Mouse (Mus musculus) naive thymus-derived CD4-positive, alpha-beta T cell, adult 2 months (primary cell): ENCODE measurements around the gene Fam24b.

Experiments used
- DNase-seq: peaks from one replicate; pipeline ENCODE4 v3.0.0-alpha.2; 2011; ENCODE audit warnings: low read depth

Fam24b gene

DNA sequence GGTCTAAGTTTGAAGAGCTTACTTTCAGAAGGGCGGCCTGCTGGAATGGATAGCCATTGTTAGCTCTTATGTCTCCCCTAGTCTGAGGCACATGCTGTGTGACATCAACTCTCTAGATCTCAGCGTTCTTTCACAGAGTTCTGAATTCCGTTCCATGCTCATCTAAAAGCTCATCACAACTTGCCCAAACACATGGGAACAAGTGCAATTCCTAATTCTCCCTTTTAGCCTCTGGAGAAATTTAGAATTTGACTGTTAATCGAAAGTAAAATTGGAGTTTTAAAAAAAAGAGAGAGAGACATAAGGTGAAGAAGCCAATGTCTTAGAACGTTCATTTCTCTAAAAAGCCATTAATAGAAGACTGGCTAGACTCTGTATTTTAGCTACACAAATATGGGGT, at the start of gene Fam24b:
Gene Fam24b, minus strand, starts transcription at position 101 of the 400 bp plus-strand sequence.
- no peak for DNase-seq

DNA sequence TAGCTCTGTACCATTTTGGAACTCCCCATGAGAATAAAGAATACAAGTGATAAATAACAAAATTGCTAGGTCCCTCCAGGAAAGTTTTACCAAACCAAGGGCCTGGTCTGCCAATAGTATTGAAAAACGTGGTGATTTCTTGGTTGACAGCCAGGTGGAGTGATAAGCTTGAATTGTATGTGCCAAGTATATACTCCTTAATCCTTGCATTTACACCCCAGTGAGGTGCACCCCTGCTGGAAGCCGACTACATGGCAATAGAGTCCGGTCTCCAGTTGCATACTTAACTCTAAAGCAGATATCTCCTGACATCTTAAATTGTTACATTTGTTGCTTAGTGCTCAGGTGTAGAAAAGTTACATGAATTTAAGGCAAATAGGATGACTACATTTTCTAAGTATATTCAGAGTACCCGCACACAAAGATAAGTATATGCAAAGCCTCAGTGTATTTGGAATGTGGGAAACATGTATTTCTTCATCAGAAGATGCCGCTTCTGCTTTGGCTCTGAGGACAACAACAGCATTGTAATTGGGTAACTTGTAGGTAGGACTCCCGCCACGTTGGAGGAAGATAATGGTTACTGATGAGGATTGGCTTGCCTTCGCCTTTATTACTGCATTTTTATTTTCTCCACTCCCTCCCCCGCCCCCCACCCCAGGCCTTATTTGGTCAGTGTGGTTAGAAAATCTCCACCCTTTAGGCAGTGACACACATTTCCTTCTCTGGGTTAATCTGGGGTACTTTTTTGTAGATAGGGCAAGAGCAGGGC, 42.8 kb upstream of the Fam24b start:
- DNase-seq: peak; percentile 41

DNA sequence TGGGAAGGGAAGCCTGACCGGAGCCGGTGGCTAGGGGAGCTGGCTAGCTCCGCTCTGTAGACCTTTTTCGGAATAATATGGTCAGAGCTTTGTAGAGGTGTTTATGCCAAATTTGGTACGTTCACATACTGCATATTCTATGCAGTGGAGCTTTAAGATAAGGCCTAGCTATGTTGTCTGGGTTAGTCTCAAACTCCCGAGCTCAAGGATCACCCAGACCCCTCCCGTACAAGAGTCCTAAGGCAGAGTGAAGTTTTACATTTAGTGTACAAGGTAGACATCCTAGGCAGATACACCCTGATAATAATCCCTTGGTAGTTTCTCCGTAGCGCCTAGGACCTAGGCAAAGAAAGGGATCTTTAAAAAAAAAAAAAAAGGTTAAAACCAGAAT, 42.1 kb upstream of the Fam24b start:
- no peak for DNase-seq

DNA sequence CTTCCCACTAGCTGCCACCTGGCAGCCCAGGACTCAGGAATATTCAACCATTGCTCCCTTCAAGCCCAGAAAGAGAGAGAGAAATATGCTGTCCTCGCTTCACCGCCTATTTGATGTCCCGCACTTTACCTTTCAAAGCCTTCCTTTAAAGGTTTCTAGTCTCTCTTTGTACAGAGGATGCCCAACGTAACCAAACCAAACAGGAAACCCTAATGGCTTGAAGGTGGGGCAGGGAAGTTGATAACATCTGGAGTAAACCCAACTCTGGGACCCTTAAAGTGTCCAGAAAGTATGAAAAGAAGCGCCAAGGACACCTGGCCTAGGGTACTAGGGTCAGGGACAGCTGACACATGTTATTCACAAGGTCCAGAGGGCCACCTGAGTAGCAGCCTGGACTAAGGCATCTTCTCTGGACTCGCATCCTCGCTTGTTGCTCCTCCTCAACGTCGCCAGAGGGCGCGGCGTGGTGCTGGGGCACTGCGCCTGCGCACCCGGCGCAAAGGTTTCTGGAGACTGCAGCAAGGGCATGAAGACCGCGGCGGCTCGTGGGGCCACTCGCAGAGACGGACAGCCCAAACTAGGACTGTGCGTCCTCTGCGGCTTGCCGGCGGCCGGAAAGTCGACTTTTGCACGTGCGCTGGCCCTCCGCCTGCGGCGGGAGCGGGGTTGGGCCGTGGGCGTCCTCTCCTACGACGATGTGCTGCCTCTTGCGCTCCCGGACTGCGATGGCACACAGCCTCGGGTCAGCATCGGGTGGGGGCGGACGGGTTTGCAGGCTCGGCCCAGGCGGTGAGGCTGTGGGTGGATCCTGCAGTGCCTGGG, 41.5 kb upstream of the Fam24b start, which contains the start of gene Pstk:
Gene Pstk, plus strand, starts transcription at position 494 of the 822 bp plus-strand sequence.
- DNase-seq: peak; percentile 93

DNA sequence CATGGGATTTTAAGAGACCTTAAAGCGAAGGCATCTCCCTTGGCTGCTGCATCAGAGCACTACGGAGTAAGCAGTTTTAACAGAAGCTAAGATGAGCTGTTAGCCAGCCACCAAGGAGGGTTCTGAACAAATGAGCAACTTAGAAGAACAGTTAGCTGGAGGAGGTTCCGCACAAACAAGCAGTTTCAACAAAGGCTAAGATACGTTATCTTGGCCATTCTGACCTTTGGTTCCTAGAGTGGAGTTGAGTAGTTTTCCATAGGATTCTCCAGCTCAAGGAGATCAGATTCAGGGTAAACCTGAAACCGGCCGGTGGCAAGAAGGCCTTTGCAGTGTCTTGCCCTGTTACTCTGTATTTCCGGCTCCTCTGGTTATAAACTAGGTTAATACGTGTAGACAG, 34.8 kb upstream of the Fam24b start:
- DNase-seq: no peak

DNA sequence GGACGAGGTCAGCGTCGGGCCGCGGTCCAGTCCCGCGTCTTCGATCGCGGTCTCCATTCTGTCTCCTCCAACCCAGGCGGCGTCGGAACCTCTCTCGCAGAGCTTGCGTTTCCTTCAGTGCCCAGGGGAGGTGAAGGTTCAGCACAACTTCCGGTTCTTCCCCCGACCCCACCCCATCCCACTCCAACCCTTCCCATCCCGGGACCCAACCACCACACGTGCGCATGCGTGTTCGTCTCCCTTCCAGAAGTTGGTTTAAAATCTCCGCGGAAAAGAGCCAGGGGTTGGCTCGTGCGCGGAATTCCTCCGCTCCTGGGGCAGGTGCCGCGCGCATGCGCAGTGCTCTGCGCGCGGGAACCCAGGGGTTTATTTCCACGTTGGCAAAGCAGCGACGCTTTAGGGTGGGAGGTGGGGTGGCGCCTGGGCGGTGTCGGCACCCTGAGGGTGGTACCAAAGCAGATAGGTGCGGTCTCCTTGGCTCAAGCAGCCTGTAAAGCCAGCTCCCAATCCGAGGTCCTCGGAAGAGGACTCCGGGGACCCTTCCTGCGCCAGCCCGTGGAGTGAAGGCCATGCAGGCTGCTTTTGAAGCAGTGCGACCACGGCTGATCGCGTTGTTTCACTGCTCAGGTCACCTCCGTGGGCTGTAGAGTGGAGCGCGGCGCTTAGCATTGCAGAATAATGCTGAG, 33.4 kb upstream of the Fam24b start, which contains the start of gene 2310057M21Rik:
Gene 2310057M21Rik, minus strand, starts transcription at position 145 of the 686 bp plus-strand sequence.
- peak; percentile 93 for DNase-seq

DNA sequence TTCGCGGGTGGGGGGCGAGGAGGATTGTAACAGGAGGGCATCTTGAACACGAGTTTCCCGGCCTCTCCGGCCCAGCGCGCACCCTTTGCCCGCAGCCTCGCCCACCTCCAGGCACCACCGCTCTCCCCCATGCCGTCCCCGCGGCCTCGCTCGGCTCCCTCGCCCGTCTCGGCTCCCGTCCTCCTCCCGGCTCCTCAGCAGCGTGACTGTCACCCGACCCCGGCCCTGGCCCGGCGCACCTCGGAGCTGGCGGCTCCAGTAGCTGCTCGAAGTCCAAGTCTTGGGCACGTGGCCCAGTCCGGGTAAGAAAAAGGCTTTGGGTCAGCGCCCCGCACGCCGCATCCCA, 32.9 kb upstream of the Fam24b start:
- no peak for DNase-seq

DNA sequence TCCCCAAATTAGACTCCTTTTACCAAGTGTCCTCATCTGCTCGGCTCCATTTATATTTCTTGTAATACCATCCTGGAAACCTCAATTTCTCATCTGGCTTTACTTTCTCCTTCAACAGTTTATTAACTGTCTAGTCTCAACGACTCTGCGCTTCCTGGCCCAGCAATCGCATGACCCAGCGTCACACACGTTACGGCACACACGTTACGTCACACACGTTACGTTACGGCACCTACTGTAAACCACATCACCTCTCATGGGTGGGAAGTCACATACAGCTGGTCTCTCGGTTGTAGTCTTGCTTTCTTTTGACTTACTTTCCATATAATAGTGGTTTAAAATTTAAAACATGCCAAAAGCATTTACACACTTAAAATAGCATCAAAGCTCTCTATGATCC, 26.8 kb upstream of the Fam24b start:
- DNase-seq: no peak

DNA sequence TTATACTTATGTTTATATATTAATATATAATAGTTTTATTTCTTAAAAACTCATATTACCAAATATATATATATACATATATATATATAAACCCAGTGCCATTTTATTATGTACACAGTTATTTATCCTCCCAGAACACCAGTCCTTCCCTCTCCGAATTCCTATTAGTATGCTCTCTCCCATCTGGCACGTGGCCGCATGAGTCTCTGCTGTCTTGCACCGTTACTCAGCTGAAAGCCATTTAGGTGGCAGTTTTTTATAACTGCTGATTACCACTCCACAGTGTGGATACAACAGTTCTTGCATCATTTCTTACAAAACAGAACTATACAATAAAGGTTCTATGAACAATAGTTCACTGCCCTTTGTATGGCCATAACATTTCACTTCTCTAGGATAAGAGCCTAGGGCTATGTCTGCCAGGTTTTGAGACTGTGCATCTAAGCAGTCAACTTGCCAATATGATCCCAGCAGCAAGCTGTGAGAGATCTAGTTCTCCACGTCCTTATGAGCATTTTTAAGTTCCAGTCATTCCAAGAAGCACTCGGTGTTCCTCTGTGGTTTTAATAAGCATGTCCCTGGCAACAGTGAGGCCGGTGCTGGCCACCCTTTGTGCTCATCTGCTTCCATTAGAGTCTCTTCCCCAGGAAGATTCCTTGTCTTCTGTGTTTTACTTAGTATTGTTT, 16.7 kb upstream of the Fam24b start:
- DNase-seq: no peak

DNA sequence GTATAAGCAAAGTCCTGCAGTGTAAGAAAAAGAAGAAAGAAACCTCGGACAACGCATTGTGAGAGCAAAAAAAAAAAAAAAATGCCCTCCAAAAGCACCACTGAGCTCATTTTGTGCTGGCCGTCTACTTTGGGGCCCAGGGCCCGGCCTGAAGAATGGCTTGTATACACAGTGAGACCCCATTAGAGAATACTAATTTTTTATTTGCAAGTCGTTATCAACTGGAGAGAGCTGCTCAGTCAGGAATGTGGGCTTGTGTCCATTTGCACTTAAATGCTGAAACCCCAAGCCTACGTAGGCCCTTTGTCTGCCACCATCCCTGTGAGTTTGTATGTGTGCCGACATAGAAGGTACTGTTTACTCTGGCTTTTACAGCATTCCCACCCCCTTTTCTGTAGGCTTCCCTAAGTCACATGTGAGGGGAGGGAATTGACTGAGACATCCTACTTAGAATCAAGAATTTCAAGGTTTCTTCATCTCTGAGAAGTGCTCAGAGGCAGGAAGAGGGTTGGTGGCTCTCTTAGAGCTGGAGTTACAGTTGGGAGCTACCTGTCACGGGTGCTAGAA, 8.3 kb upstream of the Fam24b start:
- DNase-seq: no peak

DNA sequence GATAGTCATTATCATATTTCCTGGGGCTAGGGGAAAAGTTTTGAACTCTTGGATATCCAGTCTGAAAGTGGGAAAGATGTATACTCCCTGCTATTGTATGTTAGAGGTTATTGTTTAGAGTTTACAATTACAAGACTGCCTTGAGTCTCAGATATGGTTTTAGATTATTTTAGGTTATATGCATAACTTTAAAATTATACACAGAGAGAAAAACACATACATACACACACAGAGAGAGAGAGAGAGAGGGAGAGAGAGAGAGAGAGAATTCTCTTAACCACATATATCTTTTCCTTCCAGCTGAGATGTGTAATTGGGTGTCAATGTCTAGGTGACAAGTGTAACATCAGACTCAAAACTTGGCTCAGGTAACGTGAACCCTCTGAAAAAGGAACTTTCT, 4.2 kb upstream of the Fam24b start, which contains the start of gene Fam24a:
Gene Fam24a, plus strand, starts transcription at position 301 of the 400 bp plus-strand sequence.
- no peak for DNase-seq

DNA sequence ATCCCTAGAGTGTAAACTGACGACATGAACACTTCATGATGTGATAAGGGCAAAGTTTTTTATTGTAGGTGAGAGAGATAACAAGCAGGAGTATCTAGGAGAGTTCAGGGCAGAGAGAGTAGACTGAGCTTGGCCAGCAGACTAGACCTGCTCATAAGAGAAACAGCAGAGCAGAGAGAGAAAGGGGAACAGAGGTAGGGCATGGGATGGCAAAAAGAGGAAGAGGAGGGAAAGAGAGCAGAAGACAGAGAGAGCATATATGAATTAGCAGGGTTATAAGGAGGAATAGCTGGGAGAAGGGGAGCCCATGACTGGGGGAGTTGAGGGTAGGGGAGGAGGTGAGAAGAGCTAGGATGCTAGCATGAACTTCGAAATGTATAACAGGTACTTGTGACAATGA, 2.4 kb upstream of the Fam24b start:
- DNase-seq: no peak

DNA sequence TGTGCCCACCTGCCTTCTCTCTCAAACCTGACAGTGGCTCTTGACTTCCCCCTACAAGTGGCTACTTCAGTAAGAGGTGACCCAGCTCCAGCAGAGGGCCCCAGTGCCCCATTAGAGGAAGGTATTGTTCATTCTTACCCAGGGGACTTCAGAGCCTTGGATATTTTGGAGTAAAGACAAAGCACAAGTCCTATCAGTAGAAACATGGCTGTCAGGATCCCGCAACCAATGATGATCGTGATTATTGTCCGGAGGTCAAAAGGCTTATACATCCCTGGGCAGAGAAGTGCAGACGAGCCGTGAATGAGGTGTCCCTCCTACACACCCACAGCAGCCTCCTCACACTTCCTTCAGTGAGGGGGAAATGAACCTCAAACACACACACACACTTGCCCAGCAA, 2.3 kb downstream of the Fam24b start:
- DNase-seq: no peak

DNA sequence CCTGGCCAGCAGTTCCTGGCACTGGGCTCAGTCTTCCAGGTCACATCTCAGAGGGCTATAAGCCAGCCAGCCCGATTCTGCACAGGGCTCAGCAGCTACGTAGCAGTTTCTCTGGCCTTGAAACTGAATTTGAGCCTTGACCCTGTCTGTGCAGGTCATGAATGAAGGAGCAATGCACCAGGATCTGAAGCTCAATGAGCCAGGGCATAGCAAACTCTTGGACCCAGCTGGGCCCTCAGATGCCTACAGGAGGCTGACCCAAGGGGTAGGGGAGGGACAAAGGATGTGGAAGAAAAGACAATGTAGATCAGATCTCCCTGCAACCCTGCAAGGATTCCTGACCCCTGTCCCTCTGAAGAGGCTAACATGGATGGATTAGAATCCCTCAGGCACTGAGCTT, 7.1 kb downstream of the Fam24b start, which contains the start of gene Cuzd1:
Gene Cuzd1, minus strand, starts transcription at position 101 of the 400 bp plus-strand sequence.
- DNase-seq: no peak

DNA sequence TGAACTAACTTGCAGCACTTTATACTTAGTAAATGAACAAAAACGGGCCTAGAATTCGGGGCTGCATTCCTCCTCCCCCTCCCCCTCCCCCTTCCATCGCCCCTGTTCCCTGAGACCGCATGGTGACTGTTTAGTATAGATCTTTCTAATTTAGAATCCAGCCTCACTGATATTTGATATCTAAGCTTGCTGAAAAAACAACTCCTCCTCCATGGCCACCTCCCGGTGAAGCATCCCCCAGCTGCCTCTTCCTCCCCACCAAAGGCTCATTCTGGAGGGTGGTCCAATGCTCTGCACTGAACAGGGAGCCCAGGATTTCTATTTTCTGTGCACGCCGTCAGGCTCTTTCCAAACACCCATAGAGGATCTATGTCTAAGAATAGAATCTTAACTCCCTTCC, 11.0 kb downstream of the Fam24b start:
- no peak for DNase-seq

DNA sequence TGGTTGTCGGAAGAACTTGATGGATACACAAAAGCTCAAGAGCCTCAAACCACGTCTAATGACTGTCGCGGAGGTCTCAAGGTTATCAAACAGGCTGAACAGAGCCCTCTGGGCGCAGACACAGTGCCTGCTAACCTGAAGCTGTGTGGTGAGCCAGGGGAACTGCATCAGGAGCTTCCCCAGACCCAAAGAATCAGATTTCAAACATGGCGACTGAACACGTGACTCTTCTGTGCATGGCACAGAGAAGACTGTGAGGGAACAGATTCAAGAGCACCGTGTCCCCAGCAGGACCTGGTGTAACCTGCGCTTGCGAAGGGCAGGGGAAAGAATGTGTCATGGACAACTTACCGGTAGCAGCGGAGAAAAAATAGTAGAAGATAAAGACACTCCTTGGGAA, 11.7 kb downstream of the Fam24b start:
- DNase-seq: no peak

DNA sequence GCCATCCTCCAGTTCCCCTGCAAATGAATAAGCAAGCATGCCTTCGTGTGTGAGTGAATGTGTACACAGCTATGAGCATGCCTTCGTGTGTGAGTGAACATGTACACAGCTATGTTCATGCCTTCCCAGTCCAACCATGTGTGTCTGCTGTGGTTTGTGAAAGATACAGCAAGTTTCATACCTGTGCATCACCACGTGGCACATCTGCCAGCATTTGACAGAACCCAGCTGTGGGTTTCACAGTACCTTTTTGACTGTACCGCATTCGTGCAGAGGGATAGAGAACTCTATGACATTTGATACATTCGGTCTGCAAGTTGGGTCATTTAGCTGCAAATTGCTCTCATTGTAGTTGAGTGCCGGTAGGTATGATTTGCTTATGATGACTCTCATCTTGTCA, 14.8 kb downstream of the Fam24b start:
- no peak for DNase-seq

DNA sequence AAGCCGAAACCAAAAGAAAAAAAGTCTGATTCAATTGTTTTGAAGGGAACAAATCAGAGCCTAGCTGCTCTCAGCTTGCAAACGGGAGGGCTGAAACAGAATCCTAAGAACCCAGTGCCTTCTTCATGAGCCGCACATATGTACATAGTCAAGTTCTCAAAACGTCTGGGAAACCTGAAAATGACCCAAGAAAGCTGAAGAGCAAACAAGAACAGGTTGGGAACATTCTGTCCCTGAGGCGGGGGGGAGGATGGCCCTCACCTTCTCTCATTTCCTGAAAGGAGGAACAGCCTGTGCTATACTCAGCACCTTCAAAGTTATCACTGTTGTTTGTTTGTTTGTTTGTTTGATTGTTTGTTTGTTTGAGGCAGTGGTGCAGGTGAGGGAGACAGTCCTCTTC, 22.6 kb downstream of the Fam24b start:
- DNase-seq: no peak

DNA sequence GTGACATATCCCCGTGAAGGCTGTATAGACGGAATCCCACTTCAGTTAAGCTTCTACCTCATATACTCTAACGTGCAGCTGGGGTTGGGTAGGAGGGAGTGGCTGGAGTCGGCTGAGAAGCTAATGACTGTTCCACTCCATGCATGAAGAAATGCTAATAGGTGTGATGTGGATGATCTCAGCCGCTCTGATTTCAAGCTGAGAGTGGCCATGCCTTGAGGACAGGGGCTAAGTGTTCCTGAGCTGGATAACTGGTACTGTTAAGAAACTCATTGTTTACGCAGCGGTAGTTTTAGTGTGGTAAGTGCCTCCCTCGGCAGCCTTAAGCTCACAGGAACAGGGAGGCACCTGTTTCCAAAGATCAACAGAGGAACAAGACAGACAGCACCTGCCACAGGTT, 26.0 kb downstream of the Fam24b start:
- DNase-seq: no peak

DNA sequence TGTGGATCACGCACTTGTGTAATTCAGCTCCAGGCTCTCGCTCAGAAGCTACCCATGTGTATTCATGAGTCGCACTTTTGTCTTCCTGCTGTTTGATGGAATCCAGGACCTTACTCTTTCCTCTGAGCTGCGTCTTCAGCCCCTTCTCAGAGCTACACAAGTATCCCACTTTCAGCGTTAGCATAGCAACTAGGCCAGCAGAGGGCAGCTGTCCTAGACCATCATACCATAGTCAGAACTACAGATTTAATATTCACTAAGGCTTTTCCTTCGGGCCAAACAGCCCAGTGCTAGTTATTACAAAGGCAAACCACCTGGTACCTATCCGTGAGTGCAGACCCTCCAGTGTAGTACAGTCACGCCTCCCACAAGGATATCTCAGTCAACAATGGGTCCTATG, 32.2 kb downstream of the Fam24b start:
- DNase-seq: no peak
